Mouse (Mus musculus) WW6 (cell line): ENCODE data around the gene A430078G23Rik.

ENCODE experiments used
- DNase-seq: peaks from one replicate; pipeline ENCODE4 v3.0.0-alpha.2; 2013; ENCODE audit warnings: low read depth, low spot score

A430078G23Rik gene

DNA sequence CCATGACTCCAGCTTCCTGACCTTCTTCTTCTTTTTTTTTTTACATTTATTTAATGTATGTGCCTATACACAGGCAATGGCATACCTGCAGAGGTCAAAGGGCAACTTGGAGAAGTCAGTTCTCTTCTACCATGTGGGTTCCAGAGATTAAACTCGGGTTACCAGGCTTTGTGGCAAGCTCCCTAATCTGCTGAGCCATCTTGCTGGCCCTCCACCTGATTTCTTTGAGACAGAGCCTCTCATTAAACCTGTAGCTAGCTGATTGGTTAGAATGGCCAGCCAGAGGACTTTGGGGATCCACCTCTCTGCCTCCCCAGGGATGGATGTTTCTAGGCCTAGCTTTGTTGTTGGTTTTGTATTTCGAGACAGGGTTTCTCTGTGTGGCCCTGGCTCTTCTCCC lies 57.9 kb downstream of the A430078G23Rik start:
- no peak for DNase-seq

DNA sequence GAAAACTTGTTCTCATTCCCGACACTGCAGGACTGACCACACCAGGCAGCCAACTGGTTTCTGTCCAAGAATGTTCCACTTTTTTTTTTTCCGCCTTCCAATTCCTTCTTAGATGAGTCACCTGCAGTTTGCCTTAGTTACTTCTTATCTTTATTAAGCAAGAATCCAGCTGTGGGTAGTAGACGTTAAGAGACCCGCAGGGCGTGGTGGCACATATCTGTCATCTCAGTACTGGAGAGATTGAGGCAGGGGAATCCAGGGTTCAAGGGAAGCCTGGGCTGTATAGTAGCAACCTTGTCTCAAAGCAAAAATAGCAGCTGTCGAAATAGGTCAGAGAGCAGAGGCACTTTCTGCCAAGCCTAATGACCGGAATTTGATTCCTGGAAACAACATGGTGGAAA lies 58.7 kb downstream of the A430078G23Rik start:
- no peak for DNase-seq

DNA sequence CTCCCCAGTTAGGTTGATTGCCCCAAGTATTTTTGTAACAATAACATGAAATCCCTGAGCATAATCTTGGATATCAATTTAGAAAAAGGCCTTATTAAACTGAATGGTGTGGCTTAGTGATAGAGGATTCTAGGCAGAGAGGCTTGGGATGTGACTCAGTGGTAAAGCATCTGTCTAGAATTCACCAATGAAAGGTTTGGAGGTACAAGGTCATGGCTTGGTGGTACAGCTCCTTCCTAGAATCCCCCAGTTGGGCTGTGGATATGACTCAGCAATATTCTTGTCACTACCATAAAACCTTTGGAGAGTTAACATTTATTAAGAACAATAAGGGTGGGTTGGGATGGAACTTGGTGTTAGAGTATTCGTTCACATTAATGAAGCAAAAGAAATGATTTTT lies 59.6 kb downstream of the A430078G23Rik start:
- no peak for DNase-seq

DNA sequence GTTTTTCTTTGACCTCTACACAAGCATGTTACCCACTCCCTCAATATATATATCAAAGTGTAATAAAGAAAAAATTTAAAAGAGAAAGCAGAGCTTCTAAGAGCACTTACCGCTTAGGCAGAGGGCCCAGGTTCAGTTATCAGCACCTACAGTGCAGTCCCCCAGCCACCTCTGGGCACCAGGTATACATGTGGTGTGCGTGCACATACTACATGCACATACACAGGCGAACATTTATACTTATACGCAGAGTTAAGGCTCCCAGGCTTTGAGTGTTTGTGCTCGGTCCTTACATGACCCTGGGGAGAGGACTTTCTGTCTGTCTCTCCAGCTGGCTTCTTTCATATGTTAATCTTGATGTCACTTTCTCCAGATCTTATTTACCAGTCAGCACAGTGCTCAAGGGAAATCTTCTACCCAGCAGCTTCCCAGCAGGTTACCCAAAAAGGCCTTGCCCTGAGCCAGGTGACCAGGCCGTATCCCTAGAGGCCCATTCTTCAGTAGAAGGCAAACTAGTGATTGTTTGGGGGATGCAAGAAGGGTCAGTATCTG lies 61.5 kb downstream of the A430078G23Rik start:
- no peak for DNase-seq

DNA sequence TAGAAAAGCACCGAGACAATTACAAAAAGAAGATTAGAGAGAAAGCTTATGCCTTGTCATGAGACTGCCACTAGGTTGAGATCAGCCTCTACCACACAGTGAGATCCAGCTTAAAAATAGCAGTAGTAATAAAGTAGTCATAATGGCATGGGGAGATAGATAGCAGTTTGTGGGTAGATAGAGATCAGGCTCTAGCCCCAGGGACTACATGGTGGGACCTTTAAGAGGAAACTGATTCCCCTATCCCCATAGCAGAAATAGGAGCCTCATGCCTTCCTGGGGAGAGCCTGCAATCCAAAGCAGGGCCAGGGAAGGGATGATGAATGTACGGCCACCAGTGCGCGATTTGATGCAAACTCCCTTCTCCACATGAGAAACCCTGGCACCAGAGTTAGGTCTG lies 62.0 kb downstream of the A430078G23Rik start:
- no peak for DNase-seq

DNA sequence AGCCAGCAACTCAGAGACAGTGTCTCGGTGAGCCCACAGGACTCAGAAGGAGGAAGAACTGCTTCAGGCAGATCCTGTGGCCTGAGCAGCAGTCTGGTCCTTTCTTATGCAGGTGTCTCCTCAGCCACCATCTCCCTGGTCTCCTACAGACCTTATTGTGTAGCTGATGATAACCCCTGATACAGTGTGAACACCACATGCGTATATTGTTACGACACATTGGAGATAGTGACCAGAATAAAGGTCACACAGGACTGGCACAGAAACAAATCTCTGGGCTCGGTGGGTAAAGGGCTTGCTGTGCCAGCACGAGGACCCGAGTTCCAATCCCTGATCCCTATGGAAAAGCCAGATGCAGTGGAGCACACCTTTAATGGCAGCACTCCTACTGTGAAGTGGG lies 62.4 kb downstream of the A430078G23Rik start:
- no peak for DNase-seq

DNA sequence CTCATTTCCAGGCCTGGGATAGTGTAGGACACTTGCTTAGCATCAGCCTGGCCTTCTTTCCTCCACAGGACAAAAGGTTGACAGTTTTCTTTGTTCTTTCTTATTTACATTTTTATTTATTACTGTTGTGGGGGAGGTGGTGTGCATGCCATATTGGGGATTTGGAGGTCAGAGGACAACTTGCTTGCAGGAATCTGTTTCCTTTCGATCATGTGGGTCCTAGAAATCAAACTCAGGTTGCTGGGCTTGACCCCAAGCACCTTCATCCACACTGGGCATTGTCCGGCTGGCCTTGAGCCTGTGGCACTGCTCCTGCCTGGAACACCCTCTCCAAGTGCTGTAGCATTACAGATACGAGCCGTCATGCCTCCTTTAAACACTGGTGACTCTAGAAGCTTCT lies 63.6 kb downstream of the A430078G23Rik start:
- DNase-seq: no peak

DNA sequence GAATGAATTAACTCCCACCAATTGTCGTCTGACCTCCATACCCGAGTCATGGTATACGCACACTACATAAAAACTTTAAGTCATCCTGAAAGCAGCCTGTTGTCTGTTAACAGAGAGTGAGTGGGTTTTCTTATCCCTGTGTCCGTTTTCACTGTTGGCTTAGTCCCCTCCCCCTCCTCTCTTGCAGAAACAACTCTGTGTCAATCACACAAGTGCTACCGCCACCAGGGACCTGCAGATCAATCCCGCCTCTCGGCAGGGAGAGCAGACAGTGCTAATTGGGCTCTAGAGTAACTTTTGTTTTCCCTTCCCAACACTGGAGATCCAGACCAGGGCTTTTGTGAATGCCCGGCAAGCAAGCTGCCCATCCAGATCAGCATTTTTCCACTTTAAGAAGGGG lies 64.2 kb downstream of the A430078G23Rik start:
- no peak for DNase-seq

DNA sequence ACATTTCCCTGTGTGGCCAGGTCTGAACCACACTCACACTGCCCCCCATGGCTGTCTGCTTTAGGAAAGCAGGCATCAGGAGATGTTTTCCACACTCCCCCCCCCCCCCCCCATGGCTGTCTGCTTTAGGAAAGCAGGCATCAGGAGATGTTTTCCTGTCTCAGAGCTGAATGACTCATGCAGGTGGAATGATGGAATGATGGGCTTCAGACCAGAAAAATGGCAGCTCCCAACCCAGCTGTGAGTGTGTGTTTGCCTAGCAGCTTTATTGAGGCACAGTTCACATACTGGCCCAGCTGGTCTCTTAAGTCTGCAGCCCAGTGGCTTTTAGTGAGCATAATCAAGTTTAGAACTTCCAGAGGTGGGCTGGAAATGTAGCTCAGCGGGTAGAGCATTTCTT lies 64.9 kb downstream of the A430078G23Rik start:
- no peak for DNase-seq

DNA sequence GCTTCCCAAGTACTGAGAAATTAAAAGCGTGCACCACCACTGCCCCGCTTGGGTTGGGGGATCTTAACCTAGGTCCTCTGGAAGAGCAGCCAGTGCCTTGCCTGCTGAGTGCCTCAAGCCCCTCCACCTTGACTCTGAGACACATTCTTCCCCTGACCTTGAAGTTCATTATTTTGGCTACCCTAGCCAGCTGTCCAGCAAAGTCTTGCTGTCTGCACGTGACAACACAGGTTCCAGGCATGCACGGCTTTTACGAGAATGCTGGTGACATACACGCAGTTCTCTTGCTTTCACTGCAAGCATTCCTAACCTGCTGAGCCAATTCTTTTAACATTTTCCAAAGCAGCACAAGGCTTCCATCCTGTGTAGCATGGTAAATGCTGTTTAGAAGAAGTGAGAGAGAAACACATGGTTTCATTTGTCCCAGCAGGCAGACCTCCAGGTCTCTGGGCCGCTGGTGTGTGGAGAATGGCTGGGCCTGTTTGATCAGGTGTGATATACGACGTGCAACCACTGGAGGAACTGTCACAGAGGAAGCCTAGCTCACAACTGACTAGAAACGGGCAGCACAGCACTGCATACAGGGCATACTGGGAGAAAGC lies 67.0 kb downstream of the A430078G23Rik start:
- no peak for DNase-seq

DNA sequence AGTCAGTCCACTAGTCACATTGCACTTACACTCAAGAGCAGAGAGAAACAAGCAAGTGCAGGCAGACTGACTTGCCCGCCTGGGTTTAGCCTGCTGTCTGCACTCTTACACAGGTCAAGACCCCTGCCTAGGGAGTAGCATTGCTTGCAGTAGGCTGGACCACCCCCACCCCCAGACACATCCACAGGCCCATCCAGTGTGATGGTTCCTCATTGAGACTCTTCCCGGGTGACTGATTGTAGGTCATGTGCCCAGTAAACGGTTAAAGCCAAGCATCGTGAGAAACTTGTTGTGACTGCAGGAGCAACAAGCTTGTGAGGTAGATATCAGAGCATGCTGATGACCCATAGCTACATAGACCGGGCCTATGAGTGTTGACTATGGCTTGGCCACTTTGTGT lies 68.3 kb downstream of the A430078G23Rik start:
- DNase-seq: no peak

DNA sequence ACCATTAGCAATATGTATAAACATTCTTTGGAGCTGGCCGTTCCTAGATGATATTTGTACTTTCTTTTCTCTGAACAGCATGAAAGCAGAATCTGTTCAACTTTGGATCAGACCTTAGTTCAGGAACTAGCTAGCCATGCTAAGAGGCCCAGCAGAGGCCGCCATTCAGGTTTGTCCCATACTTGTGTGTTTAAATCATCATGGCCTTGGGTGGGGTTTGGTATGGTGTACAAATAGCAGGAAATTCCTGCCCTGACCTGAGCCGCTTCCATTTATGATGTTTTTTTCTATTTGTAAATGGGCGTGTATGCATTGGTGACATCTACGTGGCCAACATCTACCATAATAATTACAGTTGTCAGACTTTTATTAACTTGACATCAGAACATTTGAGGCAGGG lies 72.0 kb downstream of the A430078G23Rik start:
- no peak for DNase-seq

DNA sequence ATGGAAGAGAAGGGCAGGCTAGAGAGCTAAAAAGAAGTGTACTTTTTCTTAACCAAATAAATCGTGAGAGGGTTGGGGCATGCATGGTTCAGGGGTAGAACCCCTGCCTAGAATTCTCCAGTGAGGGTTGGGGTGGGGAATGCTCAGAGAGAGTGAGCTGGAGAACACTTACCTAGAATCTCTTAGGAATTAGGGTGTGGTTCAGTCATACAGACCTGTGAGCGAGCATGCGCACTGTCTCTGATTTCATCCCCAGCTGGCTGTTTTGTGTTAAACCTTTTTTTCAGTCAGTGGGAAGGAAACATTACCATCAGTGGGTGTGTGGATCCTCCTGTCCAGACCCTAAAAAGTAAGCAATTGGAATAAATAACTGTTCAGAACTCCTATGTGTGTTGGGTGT lies 73.0 kb downstream of the A430078G23Rik start:
- DNase-seq: no peak

DNA sequence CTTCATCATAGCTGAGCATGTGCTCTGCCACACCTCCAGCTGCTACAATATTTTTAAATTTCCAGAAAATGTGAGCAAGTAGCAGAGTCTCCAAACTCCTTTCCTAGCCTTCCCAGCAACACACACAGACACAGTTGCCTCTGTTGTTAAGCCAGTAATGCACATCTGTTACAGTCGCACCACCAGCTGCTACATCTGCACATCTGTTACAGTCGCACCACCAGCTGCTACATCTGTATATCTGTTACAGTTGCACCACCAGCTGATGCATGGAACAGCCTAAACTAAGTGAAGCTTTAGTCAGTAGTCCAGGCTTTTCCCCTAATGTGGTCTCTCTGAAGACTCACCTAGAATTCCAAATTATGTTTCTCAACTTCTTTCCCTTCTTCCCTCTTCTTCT lies 75.2 kb downstream of the A430078G23Rik start:
- DNase-seq: no peak

DNA sequence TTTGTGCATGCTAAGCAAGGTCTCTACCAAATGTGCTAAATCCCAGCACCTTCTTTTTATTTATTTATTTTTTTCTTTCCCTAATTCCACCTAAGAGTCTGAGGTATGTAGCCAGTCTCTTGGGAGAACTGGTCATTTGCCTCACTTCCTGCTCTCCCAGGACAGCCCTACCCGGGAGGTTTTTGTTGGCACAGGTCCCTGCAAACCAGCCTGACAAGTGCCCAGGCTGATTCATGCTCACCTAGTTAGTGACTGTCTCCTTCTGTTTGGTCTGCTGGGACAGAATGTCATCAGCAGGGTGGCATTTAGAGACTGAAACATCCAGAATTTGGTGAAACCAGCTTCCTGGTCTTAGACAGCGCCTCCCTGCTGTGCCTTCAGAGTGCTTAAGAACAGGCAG lies 76.8 kb downstream of the A430078G23Rik start:
- no peak for DNase-seq

DNA sequence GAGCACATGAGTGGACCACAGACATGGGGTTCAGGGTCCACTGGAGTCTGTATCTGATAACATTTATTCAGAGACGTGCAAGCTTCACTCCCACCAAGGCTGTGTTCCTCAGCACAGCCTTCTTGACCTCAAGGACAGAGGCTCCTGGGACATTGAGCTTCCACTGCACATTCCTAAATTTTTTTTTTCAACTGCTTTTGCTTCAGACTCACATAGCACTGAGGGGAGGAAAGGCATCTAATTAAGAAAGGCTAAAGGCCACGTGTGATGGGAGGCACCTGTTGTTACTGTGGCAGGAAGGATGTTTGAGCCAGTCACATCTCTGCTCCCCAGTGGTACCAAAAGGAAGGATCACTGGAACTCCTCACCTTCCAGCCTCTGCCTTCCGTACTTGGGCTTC lies 77.9 kb downstream of the A430078G23Rik start:
- DNase-seq: no peak

DNA sequence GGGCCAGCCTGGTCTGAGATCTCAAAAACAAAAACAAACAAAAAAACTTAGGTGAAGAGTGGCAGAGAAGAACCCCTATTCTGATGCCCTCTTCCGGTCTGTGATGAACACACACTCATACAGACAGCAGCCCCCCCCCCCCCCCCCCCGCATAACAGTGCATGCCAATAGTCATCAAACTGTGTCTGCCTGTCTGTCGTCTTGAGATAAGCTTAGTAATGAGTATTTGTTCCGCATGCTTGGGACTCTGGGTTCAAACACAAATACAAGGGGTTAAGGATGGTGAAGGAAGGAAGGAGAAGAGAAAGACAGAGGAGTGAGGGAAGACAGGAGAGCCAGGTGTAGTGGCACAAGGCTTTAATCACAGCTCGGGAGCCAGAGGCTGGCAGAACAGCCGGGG lies 83.3 kb downstream of the A430078G23Rik start:
- no peak for DNase-seq

DNA sequence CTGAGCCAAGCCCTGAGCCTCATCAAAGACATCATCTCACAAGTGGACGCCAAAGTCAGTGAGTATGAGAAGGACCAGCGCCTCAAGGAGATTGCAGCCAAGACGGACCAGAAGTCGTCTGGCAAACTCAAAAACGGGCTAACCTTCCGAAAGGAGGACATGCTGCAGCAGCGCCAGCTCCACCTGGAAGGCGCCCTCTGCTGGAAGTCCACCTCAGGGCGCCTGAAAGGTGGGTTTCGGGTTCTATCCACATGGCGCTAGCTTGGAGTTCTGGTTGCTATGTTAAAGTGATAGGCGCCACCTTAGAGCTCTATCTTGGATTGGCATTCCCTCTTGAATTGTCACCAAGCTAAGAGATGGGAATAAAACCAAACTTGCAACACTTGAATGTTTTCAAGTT lies 86.3 kb downstream of the A430078G23Rik start:
- DNase-seq: peak; percentile 47
